Mouse (Mus musculus) heart, postnatal 10 days (tissue): ENCODE measurements around the gene Xcl1. TPM values are rescaled to one million over a fixed set of nuclear protein-coding genes. Genes with fewer than 3 reads are reported as not detected.
"Not testable (repeated sequence)": the region's sequence is repeated elsewhere in the genome, so short reads cannot be mapped to it uniquely, and the experiment has no call there.

Experiments used
- DNase-seq, 2 experiments: peaks; one replicate each; pipeline ENCODE4 v3.0.0; 2021
- intact Hi-C: fragments of 180-260 bp; cut with DNase I; formaldehyde crosslinking; loops from one replicate; pipeline ENCODE4 v1.15.1; 2025
- total RNA-seq, 2 experiments: library from RNA; stranded (reverse); gene quantifications; 2 replicates each; pipeline ENCODE4 v1.2.3; 2021

Gene Xcl1
- not detected for total RNA-seq

DNA sequence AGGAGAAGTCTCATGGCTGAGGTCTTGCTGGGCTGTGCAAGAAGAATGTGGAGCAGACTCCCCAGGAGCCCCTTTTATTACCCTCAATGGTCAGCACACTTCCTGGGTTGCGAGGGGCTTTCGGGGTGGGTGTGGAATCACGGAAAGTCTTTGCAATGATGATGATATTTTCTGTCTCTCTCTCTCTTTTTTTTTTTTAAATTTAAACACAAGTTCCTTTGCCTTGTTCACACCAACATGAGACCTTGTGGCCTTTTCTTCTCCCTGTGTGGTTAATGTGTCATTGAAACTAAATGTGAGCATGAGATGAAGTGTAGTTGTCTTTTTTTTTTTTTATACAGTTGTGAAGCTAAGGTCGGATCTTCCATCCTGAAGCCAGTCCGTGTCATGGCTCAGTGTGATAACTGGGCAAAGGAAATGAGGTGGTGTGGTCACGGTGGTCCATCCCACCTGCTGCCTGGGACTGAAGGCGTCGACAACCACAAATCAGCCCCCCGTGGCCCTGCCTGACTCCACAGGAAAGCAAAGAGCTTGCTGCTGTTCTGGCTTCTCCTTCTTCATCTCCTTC, at the start of gene Xcl1:
Gene Xcl1 (minus strand): TSS at position 51 of the 568 bp plus-strand sequence.
- intact Hi-C loops, result no loop called here

DNA sequence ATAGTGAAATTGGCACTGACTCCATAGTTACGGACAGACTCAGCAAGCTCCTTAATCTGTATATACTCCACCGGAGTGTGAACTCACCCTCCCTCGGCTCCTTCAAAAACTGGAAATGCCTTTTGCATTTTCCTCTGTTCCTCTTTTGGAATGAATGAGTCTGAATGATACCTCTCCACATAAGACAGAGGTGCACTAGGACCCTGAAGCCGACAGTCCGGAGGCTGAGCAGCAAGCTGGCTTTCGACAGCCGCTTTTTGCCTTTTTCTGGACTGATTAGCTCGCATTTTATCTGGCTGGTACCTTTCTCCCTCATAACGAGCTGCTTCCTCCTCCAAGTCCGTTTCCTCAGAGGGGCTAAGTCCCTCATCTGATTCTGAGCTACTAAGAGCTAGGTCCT, 49.4 kb upstream of the Xcl1 start:
- not testable (repeated sequence) for DNase-seq
- intact Hi-C loops, result loop anchor here (5.0 kb wide), 1 partner anchor 128 kb away; no protein-coding TSS in a partner anchor

More for the DNA sequence above, at the start of gene Xcl1:
- no peak for DNase-seq

DNA sequence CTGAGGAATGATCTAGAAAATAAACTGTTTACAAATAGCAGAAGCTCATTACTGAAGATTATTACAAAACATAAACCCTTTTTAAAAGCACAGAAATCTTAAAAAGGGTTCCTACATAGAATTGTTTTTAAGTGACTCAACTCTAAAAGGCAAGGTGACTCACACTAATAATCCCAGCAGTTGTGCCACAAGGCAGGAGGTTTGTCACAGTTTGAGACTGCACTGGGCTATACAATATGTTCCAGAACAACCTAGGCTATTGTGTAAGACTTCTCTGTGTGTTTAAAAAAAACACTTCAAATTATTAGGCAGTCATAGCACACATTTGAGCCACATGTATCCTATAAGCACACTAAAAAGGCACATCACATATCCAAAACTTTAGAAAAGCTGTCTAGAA, 42.0 kb upstream of the Xcl1 start:
- intact Hi-C loops, result no loop called here
- DNase-seq, result no peak

DNA sequence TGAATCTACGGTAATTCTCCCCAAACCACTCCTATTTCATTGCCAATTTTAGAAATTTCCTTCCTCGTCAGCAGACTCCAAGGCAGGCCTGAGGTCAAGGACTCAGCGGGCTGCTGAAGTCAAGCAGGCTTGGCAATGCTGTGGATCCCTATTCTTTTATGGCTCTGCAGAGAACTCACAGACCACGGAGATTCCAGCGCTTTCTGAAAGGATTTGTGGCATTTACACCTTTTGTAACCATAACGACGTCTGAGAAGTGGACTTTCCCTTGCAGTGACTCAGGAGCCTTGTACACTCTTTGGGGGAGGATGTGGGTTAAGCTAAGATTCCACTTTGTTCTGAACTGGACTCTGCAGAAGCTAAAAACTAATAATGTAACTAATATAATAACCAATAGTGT, 40.4 kb upstream of the Xcl1 start:
- DNase-seq, result no peak
- intact Hi-C loops, result no loop called here

DNA sequence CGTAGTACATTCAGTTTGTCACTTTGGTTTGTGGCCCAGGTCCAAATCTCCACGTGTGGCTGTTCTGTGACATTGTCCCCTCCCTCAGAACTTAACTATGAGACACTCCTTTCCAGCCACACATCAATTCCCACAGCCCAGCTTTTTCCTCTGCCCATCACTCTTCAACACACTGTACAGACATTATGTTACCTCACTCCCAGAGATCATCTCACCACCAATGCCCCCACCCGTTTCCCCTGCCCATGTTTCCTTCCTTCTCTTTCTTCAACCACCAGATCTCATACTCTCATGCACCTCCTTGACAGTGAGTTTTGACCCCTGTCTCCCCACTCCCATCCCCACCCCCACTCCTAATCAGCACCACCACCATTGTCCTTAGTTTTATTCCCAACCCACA, 39.9 kb upstream of the Xcl1 start:
- intact Hi-C loops, result no loop called here
- no peak for DNase-seq

DNA sequence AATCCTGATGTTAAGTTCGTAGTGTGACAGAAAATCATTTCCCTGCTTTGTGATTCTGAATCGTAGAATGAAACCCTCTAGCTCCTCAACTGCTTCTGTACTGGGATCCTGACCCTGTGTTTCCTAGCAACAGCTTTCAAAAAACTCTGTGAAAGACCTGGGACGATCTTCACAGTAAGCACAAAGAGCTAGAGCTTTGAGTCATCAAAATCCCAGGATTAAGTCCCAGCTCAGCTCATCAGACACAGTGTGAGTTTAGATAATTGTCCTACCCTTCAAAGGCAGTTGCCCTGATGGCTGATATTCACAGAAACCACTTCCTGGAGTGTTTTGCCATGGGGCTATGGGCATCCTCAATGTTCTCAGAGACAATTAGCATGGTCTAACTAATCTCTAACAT, 38.5 kb upstream of the Xcl1 start:
- intact Hi-C loops, result no loop called here
- no peak for DNase-seq

DNA sequence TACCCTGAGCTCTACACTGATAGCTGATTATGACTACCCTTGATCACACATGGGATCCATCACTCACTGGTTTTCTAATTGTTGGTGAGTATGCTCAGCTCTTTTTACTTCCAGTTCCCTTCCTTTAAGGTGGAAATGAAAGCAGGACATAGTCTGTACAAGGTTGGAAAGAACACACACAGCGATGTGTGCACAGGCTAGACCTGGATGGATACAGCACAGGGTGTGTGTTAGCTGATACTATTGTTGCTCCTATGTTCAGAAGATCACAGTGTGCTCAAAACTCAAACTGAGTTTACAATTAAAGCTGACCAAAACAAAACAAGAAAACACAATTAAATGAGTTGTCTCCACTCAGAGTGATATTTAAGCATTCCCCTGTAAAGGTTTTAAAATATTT, 38.0 kb upstream of the Xcl1 start:
- intact Hi-C loops, result no loop called here
- DNase-seq, result no peak

DNA sequence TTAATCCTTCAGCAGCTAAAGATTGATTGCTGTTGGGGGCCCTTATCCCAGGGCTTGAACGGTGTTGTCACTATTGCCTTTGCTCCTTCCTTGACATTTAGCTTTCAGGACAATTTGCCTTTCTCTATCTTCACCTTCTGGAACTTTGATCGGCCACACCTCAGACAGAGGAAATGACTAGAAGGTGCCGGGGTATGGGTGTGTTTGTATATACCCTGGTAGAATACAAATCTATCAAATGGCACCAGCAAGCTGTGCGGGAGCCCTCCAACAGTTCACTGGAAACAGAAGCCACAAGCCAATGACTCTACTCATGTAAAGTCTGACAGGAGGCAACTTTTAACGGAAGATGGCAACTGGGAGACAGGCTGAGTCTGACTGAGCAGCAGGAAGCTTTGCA, 37.4 kb upstream of the Xcl1 start:
- intact Hi-C loops, result no loop called here
- no peak for DNase-seq

DNA sequence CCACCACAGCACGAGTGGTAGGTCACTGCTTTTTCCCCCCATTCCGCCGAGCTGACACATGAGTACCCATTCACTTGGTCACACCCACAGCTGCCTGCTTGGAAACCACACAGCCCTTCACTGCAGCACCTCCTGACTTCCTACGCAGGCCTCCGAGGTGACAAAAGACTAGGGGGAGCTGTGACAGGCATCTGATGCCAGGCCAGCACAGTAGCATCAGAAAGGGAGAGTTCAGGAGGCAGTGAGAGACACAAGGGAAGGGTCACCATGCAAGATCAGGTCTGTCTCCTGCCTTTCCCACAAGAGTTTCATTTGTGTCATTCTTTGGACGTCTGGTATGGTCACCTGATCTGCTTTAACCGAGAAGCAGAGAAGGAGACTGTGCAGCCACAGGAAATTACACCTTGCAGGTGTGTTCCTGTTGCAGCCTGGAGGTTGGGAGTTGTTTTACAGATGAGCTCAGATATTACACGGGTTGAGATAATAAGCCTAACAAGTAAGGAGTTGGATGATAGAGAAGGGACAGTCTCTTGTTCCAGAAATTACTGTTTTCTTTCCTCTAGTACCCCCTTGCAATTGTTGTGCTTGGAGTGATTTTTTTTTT, 30.9 kb upstream of the Xcl1 start:
- intact Hi-C loops, result no loop called here
- no peak for DNase-seq

DNA sequence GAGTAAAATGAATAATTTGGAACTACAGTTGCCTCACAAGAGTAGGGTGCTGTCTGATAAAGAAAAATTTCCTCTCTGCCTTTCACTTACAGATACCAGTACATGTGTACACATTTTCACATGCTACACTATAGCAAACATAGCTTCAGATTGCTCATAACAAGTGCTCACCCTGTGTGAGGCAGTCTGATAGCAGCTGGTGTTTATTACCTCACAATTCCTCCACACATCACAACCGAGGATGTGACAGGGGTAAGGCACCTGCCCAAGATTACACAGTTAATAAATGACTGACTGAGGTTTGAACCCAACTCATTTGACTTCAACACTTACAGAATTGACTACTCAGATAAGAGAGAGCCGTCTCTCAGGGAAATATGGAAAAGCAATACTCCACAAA, 25.3 kb upstream of the Xcl1 start:
- intact Hi-C loops, result no loop called here
- DNase-seq, result no peak

DNA sequence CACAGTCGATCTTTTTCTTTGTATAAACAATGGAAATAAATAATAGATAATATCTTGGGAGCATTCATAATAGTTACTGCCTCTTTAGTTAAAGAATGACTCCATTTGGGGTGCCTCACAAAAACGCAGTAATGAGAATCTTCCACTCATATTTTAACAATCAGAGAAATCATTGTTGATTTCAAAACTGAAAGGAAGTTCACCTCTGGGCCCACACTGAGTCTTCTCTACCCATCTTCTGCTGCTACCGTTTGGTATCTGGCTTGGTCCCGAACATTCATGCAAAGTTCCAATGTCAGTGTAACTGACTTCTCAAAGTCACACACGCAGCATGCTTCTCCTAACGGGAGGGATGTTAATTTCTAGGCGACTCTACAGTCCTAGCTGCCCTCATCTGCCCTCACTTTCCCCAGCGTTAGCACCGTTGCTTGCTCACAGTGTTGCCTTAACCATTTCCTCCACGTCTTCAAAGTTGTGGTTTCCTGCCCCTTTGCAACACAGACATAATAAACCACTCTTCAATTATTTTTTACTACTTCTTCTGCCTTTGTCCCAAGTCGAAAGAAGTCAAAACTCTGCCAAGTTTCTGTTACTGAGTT, 24.6 kb upstream of the Xcl1 start:
- no peak for DNase-seq
- intact Hi-C loops, result no loop called here

DNA sequence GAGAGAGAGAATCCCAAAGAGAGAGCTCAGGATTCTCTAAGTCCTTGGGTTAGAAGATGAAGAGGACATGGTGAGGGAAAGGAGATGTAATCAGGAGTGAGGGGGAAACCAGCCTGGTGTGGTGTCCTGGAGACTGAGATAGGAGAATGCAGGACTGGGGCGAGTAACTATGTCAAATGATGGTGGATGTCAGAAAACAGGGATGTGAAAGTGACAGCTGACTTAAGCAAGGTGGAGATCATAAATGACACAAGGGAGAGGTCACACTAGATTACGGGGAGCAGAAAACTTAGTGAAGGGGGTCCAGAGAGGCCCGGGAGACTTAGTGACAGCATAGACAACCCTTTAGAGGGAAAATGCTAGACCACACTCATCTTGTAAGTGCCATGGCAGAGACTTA, 23.8 kb upstream of the Xcl1 start:
- no peak for DNase-seq
- intact Hi-C loops, result no loop called here

DNA sequence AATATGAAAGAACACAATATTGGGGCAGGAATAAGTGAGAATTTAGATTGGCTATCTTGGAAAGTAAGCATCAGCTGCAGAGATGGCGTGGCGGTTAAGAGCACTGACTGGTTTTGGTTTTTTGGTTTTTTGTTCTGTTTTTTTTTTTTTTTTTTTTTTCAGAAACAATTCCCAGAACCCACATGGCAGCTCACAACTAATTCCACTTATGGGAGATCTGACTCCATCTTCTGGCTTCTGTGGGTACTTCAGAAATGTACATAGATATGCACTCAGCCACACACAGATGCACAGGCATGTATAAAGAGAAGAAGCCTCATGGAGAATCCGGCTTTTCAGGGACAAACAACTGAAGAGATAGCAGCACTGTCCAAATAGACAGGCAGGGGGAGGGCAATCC, 22.6 kb upstream of the Xcl1 start:
- intact Hi-C loops, result no loop called here
- no peak for DNase-seq

DNA sequence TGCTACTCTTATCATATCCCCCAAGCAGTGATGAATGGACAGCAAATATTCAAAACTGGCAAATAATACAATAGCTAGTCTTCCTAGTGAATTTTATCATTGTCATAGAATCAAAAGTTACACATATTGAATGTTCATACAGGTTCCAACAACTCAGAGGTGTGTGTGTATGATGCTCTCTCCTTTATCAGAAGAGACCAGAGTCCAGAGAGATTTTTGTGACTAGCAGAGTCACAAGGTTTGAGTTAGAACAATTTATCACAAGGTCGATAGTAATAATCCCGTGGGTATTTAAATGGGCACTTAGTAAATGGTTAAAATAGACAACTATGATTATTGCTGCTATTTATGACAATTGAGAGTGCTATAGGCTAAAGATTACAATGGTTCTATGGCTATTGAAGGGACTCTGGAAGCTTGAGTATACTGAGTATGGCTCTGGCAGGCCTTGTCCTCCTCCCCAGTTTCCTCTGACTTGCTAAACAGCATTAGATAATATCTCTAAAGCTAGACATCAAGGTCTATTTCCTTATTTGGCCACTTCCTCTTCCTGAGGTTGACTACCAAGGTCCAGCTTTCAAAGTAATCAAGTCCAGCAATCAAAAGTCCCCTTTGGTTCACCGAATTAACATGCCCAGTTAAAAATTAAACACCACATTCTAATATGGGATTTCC, 21.5 kb upstream of the Xcl1 start:
- DNase-seq, result no peak
- intact Hi-C loops, result no loop called here

DNA sequence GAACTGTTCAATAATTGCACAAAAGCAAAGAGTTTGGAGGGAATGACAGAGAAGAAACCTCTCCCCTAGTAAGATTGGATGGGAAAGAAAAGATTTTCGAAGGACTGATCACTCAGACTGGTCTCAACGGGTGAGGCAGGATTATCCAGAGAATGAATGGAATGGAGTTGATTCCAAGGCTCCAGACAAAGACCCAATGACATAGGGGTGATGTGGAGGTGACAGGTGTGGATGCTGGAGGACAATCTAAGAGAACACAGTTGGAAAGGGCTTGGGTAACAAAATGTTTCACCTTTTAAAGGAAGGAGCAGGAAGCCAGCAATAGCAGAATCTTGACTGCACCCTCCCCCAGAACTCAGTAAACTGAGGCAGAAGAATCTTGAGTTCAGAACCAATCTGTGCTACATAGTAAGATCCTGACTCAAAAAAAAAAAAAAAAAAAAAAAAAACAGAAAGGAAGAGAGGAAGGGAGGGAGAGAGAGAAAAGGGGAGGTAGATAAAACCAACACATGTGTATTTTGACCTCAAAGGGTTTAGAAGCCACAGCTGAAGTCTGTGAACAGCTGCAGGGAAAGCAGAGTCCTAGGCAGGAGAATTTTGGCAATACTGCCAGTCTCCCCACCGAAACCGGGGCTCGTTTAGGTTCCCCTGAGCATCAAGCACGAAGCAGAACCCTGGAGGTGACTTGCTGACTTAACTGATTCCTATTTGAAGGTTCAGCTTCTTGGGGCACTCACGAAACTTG, 20.3 kb upstream of the Xcl1 start:
- intact Hi-C loops, result no loop called here
- DNase-seq, result no peak

DNA sequence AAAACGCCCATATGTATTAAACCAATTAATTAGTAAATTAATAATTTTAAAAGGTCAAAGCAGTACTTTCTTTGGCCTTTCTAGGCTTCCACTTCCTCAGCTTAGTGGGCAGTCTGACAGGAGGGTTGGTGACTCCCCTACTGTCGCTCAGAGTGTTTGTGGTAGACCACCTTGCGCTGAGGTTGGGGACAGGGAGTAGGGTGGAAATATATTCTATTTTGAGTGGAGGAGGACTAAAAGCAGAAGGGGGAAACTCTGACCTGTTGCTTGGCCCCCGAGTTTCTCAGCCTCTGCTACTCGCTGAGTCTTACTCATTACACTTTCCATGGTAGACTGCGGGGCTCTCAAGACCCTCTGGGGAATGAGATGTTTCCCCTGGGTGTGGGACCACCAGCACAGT, 18.2 kb upstream of the Xcl1 start:
- intact Hi-C loops, result no loop called here
- no peak for DNase-seq

DNA sequence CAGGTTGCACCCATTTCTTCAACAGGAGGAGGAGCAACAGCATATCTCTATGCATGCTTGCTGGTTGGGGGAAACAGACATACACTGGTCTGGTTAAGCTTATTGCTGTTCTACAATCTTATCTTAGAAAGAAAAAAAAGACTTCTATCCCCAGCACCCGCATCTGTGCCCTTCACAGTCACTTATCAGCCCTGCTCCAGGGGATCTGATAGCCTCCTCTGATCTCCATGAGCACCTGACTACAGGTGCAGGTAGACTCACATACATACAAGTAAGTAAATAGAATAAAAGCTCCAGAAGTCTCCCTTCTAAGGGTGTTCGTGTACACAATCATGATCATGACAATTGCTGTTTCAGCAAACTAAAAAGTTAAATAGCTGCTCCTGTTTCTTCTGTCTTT, 733 bp upstream of the Xcl1 start:
- intact Hi-C loops, result no loop called here
- no peak for DNase-seq

DNA sequence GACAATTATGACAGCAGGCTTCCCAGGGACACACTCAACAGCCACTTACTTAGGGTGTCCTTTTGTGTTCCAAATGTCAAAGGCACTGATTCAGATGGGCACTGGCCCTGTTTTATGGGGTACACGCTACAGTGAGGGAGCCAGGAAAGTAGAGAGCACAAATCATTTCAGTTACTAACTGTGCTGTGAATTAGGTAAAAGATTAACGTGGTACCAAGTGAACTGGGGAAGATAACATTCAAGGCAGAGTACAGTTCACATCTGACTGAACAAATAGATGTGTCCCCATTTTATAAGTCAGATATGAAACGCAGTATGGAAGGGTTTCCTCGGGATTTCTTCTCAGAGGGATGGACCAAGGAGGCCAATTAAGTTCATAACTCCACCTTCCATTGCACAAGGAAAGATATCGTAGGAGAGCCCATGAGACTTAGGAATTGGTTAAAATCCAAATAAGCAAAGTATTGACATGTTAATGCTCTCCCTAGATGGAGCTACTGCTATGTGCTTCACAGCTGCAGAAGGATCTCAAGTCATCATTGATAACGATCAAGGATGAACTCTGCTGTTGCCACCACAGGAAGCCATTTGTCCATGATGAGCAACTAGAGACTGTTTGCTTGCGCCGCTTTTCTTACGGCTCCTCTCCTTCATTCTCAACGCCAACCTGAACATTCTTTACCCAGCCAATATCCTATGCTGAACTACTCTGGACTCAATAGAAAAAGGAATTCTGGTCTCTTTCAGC, 1.7 kb downstream of the Xcl1 start:
- DNase-seq, result no peak
- intact Hi-C loops, result no loop called here

DNA sequence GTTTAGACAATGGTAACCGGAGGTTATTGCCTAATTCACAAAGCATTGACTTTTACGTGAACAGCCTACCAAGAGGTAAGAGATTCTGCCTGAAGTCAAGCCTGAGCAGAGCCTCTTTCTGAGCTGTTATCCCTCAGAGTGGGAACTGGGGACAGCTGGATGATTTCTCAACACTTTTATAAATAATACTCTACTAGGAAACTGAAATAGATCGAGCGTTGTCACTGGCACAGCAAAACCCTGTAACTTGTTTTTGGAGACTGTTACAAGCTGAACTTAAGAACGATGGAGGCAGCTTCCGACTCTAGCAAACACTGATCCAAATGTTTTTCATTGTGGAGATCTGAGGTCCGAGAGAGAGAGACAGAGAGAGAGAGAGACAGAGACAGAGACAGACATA, 4.2 kb downstream of the Xcl1 start:
- no peak for DNase-seq
- intact Hi-C loops, result no loop called here

DNA sequence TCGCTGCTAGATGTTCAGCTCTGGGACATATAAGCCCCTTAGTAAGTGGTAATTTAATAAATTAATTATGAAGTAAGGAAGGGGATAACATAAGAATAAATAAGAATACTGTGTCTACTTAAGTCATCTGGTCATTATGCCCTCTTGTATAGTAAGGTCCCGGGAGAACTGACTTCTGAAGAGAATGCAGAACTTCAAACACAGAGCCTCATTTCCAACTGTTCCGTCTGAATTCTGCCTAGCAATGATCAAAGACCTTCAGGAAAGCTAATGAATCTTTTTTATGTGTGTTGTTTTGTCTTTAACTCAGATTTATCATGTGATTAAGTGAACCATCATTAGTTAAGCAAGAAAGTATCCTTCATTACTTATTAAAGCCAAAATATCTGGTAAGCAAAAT, 5.3 kb downstream of the Xcl1 start:
- DNase-seq, result no peak
- intact Hi-C loops, result no loop called here
